Mouse (Mus musculus) ovary, postnatal 14 days (tissue): ENCODE results near the gene Gpc4.

Experiments
- DNase-seq: peaks from one replicate; pipeline ENCODE4 v3.0.0; 2022; ENCODE audit warnings: low spot score

Gpc4 gene

GRCm38 (mm10) chrX:52164738-52165554 is at the start of gene Gpc4:
Gene Gpc4, minus strand, starts transcription at chrX:52165252.
- peak; percentile 53 for DNase-seq

- DNase-seq, result no peak
Observed at GRCm38 (mm10) chrX:52212846-52213245, 47.8 kb upstream of the Gpc4 start.

GRCm38 (mm10) chrX:52199836-52200235 is 34.8 kb upstream of the Gpc4 start:
- DNase-seq, result no peak

- no peak for DNase-seq
Observed at GRCm38 (mm10) chrX:52193311-52193968, 28.4 kb upstream of the Gpc4 start.

GRCm38 (mm10) chrX:52189094-52189493 is 24.0 kb upstream of the Gpc4 start:
- DNase-seq, result no peak

GRCm38 (mm10) chrX:52183551-52184442 is 18.7 kb upstream of the Gpc4 start:
- DNase-seq, result no peak

- DNase-seq, result no peak
Observed at GRCm38 (mm10) chrX:52181401-52181800, 16.3 kb upstream of the Gpc4 start.

GRCm38 (mm10) chrX:52177067-52177466 is 12.0 kb upstream of the Gpc4 start:
- no peak for DNase-seq

- DNase-seq, result no peak
Observed at GRCm38 (mm10) chrX:52167519-52168244, 2.6 kb upstream of the Gpc4 start.

GRCm38 (mm10) chrX:52165555-52165938 is 495 bp upstream of the Gpc4 start:
- DNase-seq, result no peak

- DNase-seq, result no peak
Observed at GRCm38 (mm10) chrX:52164134-52164737, 816 bp downstream of the Gpc4 start.

- DNase-seq, result no peak
Observed at GRCm38 (mm10) chrX:52163418-52164133, 1.5 kb downstream of the Gpc4 start.

- no peak for DNase-seq
Observed at GRCm38 (mm10) chrX:52162756-52163155, 2.3 kb downstream of the Gpc4 start.

GRCm38 (mm10) chrX:52162206-52162605 is 2.8 kb downstream of the Gpc4 start:
- DNase-seq, result no peak

- no peak for DNase-seq
Observed at GRCm38 (mm10) chrX:52159621-52160020, 5.4 kb downstream of the Gpc4 start.

- DNase-seq, result no peak
Observed at GRCm38 (mm10) chrX:52155408-52155953, 9.6 kb downstream of the Gpc4 start.

- no peak for DNase-seq
Observed at GRCm38 (mm10) chrX:52154821-52155220, 10.2 kb downstream of the Gpc4 start.

GRCm38 (mm10) chrX:52153451-52153850 is 11.6 kb downstream of the Gpc4 start:
- DNase-seq, result no peak

- no peak for DNase-seq
Observed at GRCm38 (mm10) chrX:52152961-52153360, 12.1 kb downstream of the Gpc4 start.

GRCm38 (mm10) chrX:52151555-52151954 is 13.5 kb downstream of the Gpc4 start:
- no peak for DNase-seq
